In the genomic region with DNA sequence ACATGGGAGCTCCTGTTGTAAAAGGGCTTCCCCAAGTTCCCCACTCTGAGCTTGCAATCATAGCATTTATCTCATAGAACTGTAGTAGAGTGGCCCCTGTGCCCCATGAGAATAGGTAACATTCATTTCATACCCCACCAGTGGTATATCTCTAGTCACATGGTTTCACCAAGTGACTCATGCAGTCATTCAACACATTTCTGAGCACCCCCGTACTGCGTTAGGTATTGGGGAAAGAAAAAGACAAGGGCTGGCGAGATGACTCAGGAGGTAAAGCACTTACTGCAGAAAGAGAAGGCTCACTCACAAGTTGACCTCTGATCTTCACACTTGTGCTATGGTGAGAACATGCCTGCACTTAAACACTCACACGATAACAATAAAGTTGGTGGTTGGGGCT, we compare ENCODE assay signal across 28 mouse cellular contexts. TPM values are rescaled to one million over a fixed set of nuclear protein-coding genes. Genes with fewer than 3 reads are reported as not detected.
DNase-seq lines count a peak whose midpoint lies in the region; ATAC-seq and TF ChIP-seq lines count a peak whose summit lies in the region.
"Had no signal": no experiment of that assay in that cellular context is flagged by ENCODE, and none has a peak within 500 bp of the region (broad histone marks: within the 10 kb centered on the region; RNA-seq: fewer than 3 reads in every experiment).

No protein-coding gene starts in this region.

- H3K36me3 ChIP-seq in CH12.LX (replicated peaks in 1 of 2; ENCODE audit: control insufficient read depth in 1 of 2, insufficient read depth in 1 of 2, low read length in 1 of 2): no peaks in the 10 kb centered on the region
- no peaks in the 10 kb centered on the region for H3K36me3 ChIP-seq in stomach, postnatal 0 days (ENCODE audit: control insufficient read depth, insufficient read depth, low read length)
- no peaks in the 10 kb centered on the region for H3K36me3 ChIP-seq in hindbrain, embryonic 12.5 days
- no peaks in the 10 kb centered on the region for H3K36me3 ChIP-seq in hindbrain, embryonic 11.5 days (ENCODE audit: control insufficient read depth, insufficient read depth, low read length)
- H3K36me3 ChIP-seq: forebrain, embryonic 15.5 days; hindbrain, embryonic 10.5 days; limb, embryonic 13.5 days; lung, embryonic 15.5 days; midbrain, embryonic 13.5 days had no signal

- in situ Hi-C loops in CH12.LX (cut with MboI; ENCODE audit: low pct_ligation_motif_present, low pct_unique_long_range_greater_than_20kb, low sequenced_read_pairs): no loop called here

- TF ChIP-seq CTCF in CH12.LX (conservative IDR thresholded peaks at IDR 0.05 in 1 of 2, IDR thresholded peaks at IDR 0.05 in 1 of 2; ENCODE audit: low read depth in 2 of 2, low read length in 2 of 2): no peak
- no peak for TF ChIP-seq CTCF in embryonic fibroblast, embryonic 13.5 days (IDR thresholded peaks at IDR 0.05; ENCODE audit: borderline replicate concordance, insufficient read depth, low read length)
- no peak for TF ChIP-seq CTCF in stomach, postnatal 0 days (IDR thresholded peaks at IDR 0.05; ENCODE audit: low read depth)

- H3K4me3 ChIP-seq in CH12.LX (replicated peaks in 1 of 3; ENCODE audit: low read depth in 2 of 3, low read length in 2 of 3, poor library complexity in 1 of 3): no peak overlapping the region
- H3K4me3 ChIP-seq in embryonic fibroblast, embryonic 13.5 days (ENCODE audit: insufficient read depth, low read length): no peak overlapping the region
- H3K4me3 ChIP-seq in stomach, postnatal 0 days (ENCODE audit: low read depth, low read length): no peak overlapping the region
- H3K4me3 ChIP-seq in hindbrain, embryonic 12.5 days: no peak overlapping the region
- no peak overlapping the region for H3K4me3 ChIP-seq in hindbrain, embryonic 11.5 days (ENCODE audit: low read depth, low read length)
- H3K4me3 ChIP-seq: forebrain, embryonic 15.5 days; hindbrain, embryonic 10.5 days; layer of hippocampus, adult 2 months; limb, embryonic 13.5 days; lung, embryonic 15.5 days; midbrain, embryonic 13.5 days had no signal

- no peak overlapping the region for H3K9ac ChIP-seq in CH12.LX (ENCODE audit: insufficient read depth, low read depth)
- no peak overlapping the region for H3K9ac ChIP-seq in stomach, postnatal 0 days (ENCODE audit: low read length)
- no peak overlapping the region for H3K9ac ChIP-seq in hindbrain, embryonic 12.5 days
- no peak overlapping the region for H3K9ac ChIP-seq in hindbrain, embryonic 11.5 days (ENCODE audit: low read depth, low read length)
- H3K9ac ChIP-seq: forebrain, embryonic 15.5 days; limb, embryonic 13.5 days; lung, embryonic 15.5 days; midbrain, embryonic 13.5 days had no signal

- ATAC-seq in stomach, postnatal 0 days (ENCODE audit: low FRiP score, low TSS enrichment): peak; percentile 56; the same call in 1 of the 2 replicates
- no peak for ATAC-seq in hindbrain, embryonic 12.5 days (ENCODE audit: low FRiP score)
- ATAC-seq in hindbrain, embryonic 11.5 days (ENCODE audit: low FRiP score): no peak
- ATAC-seq: forebrain, embryonic 15.5 days; hindbrain, postnatal 0 days; midbrain, embryonic 13.5 days had no signal

- H3K27ac ChIP-seq in CH12.LX (ENCODE audit: insufficient read depth, low read depth): 0 out of 2 replicates have a peak overlapping the region, but pooled peaks have one; percentile 17
- H3K27ac ChIP-seq in embryonic fibroblast, embryonic 13.5 days (ENCODE audit: insufficient read depth, low read length): peak overlapping the region; percentile 80
- 0 out of 2 replicates have a peak overlapping the region, but pooled peaks have one; percentile 45 for H3K27ac ChIP-seq in stomach, postnatal 0 days (replicated peaks)
- H3K27ac ChIP-seq in hindbrain, embryonic 12.5 days: no peak overlapping the region
- H3K27ac ChIP-seq in hindbrain, embryonic 11.5 days (ENCODE audit: low read depth, low read length): no peak overlapping the region
- H3K27ac ChIP-seq: forebrain, embryonic 15.5 days; hindbrain, embryonic 10.5 days; hindbrain, postnatal 0 days; limb, embryonic 13.5 days; lung, embryonic 15.5 days; macrophage; midbrain, embryonic 13.5 days had no signal

- TF ChIP-seq POLR2A in CH12.LX (IDR thresholded peaks at IDR 0.05; ENCODE audit: low read depth, low read length): no peak
- no peak for TF ChIP-seq POLR2A in embryonic fibroblast, embryonic 13.5 days (IDR thresholded peaks at IDR 0.05; ENCODE audit: low read depth, low read length)

- H3K4me1 ChIP-seq in CH12.LX (ENCODE audit: control insufficient read depth in 1 of 2, insufficient read depth in 2 of 2): peaks cover 11 to 22% of the 10 kb centered on the region in 2 experiments; a peak in 3 of 4 replicates
- H3K4me1 ChIP-seq in embryonic fibroblast, embryonic 13.5 days (ENCODE audit: control insufficient read depth, insufficient read depth, low read length): peaks cover 16% of the 10 kb centered on the region
- no peaks in the 10 kb centered on the region; the same call in 1 of the 2 replicates for H3K4me1 ChIP-seq in stomach, postnatal 0 days (replicated peaks; ENCODE audit: control insufficient read depth, insufficient read depth)
- H3K4me1 ChIP-seq in hindbrain, embryonic 12.5 days: no peaks in the 10 kb centered on the region
- no peaks in the 10 kb centered on the region for H3K4me1 ChIP-seq in hindbrain, embryonic 11.5 days (replicated peaks; ENCODE audit: control insufficient read depth, insufficient read depth, low read length)
- H3K4me1 ChIP-seq: forebrain, embryonic 15.5 days had no signal

- intact Hi-C loops in heart, postnatal 14 days (cut with DNase I): no loop called here

- no peaks in the 10 kb centered on the region for H3K79me2 ChIP-seq in CH12.LX (replicated peaks; ENCODE audit: control insufficient read depth, extremely low read depth, insufficient read depth, poor library complexity, severe bottlenecking)

- no peaks in the 10 kb centered on the region for H3K27me3 ChIP-seq in CH12.LX (replicated peaks)
- no peaks in the 10 kb centered on the region for H3K27me3 ChIP-seq in stomach, postnatal 0 days (ENCODE audit: control insufficient read depth, insufficient read depth, low read length)
- no peaks in the 10 kb centered on the region for H3K27me3 ChIP-seq in hindbrain, embryonic 12.5 days
- H3K27me3 ChIP-seq in hindbrain, embryonic 11.5 days (ENCODE audit: control insufficient read depth, insufficient read depth, low read length): no peaks in the 10 kb centered on the region
- H3K27me3 ChIP-seq: forebrain, embryonic 15.5 days; limb, embryonic 13.5 days; lung, embryonic 15.5 days; midbrain, embryonic 13.5 days had no signal

- no peak overlapping the region for H3K4me2 ChIP-seq in CH12.LX (ENCODE audit: insufficient read depth, low read depth, poor library complexity, severe bottlenecking)
- no peak overlapping the region for H3K4me2 ChIP-seq in stomach, postnatal 0 days (replicated peaks; ENCODE audit: low read depth)
- H3K4me2 ChIP-seq in hindbrain, embryonic 12.5 days (replicated peaks): no peak overlapping the region
- no peak overlapping the region for H3K4me2 ChIP-seq in hindbrain, embryonic 11.5 days (replicated peaks; ENCODE audit: low read depth, low read length)
- H3K4me2 ChIP-seq: forebrain, embryonic 15.5 days; heart, embryonic 11.5 days; limb, embryonic 13.5 days; liver, embryonic 11.5 days; lung, embryonic 15.5 days; midbrain, embryonic 13.5 days had no signal

- DNase-seq in heart, adult 11 months: peak; percentile 89
- DNase-seq in heart, postnatal 14 days: no peak
- peak; percentile 89 for DNase-seq in CH12.LX (ENCODE audit: extremely low read depth)
- DNase-seq in stomach, postnatal 0 days (ENCODE audit: low spot score): no peak
- DNase-seq in lung, postnatal 36 days: no peak
- DNase-seq in hindbrain, embryonic 11.5 days (ENCODE audit: low spot score): no peak
- DNase-seq: adrenal gland, postnatal 36 days; cerebellum, adult 8-10 months; cerebellum, postnatal 36 days; gastrocnemius, postnatal 25 days; heart, adult 18-20 months; kidney, adult 2 months; kidney, postnatal 36 days; right cerebral cortex, postnatal 25 days; thymus, adult 2 months; thymus, postnatal 36 days had no signal

- TF ChIP-seq RAD21 in CH12.LX (IDR thresholded peaks at IDR 0.05; ENCODE audit: low read depth, low read length): no peak

- H3K9me3 ChIP-seq in CH12.LX (replicated peaks; ENCODE audit: low read length): peaks cover 6% of the 10 kb centered on the region
- no peaks in the 10 kb centered on the region for H3K9me3 ChIP-seq in stomach, postnatal 0 days (ENCODE audit: control insufficient read depth, low read length)
- H3K9me3 ChIP-seq in hindbrain, embryonic 12.5 days (replicated peaks): no peaks in the 10 kb centered on the region
- H3K9me3 ChIP-seq in hindbrain, embryonic 11.5 days (ENCODE audit: control insufficient read depth, low read length): no peaks in the 10 kb centered on the region
- H3K9me3 ChIP-seq: forebrain, embryonic 15.5 days; lung, embryonic 15.5 days had no signal

- dilution Hi-C loops in CH12.LX (cut with MboI; ENCODE audit: extremely low pct_ligation_motif_present, extremely low pct_unique_long_range_greater_than_20kb, low sequenced_read_pairs): no loop called here

- WGBS in stomach, postnatal 0 days: 75% methylated on average over 4 of the region's 4 CpGs
- 93% methylated on average over 4 of the region's 4 CpGs for WGBS in hindbrain, embryonic 12.5 days
- WGBS in hindbrain, embryonic 11.5 days: 93% methylated on average over 4 of the region's 4 CpGs

- TF ChIP-seq EP300 in CH12.LX (IDR thresholded peaks at IDR 0.05; ENCODE audit: low read length): peak; percentile 82
- TF ChIP-seq EP300 in stomach, postnatal 0 days (optimal IDR thresholded peaks at IDR 0.05): no peak

TF ChIP-seq in CH12.LX, 34 proteins besides CTCF, POLR2A, EP300 and RAD21 (continues in another document):
- peak; percentile 46 for TF ChIP-seq USF2 (conservative IDR thresholded peaks at IDR 0.05; ENCODE audit: low read depth, low read length)
- TF ChIP-seq SIN3A (IDR thresholded peaks at IDR 0.05; ENCODE audit: low read length): no peak
- TF ChIP-seq NRF1 (IDR thresholded peaks at IDR 0.05; ENCODE audit: low read depth, low read length): no peak
- TF ChIP-seq HCFC1 (IDR thresholded peaks at IDR 0.05; ENCODE audit: low read depth, low read length): no peak
- no peak for TF ChIP-seq ZC3H11A (IDR thresholded peaks at IDR 0.05; ENCODE audit: low read depth, low read length)
- peak; percentile 16; the same call in 1 of the 2 replicates for TF ChIP-seq USF1 (IDR thresholded peaks at IDR 0.05; ENCODE audit: low read depth, low read length)
- TF ChIP-seq MYC (IDR thresholded peaks at IDR 0.05; ENCODE audit: low read depth, low read length): peak; percentile 30; the same call in 1 of the 2 replicates

RNA-seq across cellular contexts. Expression of a gene that starts 8.6 kb away (rescaled TPM):
- 10 to 100 TPM; 71.5 to 80.6 TPM for total RNA-seq in heart, postnatal 14 days (2021)
- 9.0 and 10.0 TPM in 2 replicates for total RNA-seq in CH12.LX (2012; rRNA removed)
- total RNA-seq in CH12.LX (2014; rRNA removed): 11.7 and 11.8 TPM in 2 replicates
- 10.2 and 15.6 TPM in 2 replicates for polyA plus RNA-seq in CH12.LX (2012; ENCODE audit: insufficient read length, low read depth)
- polyA plus RNA-seq in embryonic fibroblast, embryonic 13.5 days (2011; ENCODE audit: insufficient read length, low read depth, missing spikeins): 49.8 and 62.1 TPM in 2 replicates
- polyA plus RNA-seq in stomach, postnatal 0 days (2015; fragmentation: Nextera tagmentation; extraction: Ambion mirVana): 15.2 and 16.1 TPM in 2 replicates
- polyA plus RNA-seq in hindbrain, embryonic 12.5 days (2016; fragmentation: Nextera tagmentation; extraction: Ambion mirVana): 34.3 and 35.8 TPM in 2 replicates
- 28.5 and 40.3 TPM in 2 replicates for polyA plus RNA-seq in hindbrain, embryonic 11.5 days (2014; fragmentation: Nextera tagmentation; extraction: Ambion mirVana)

Comparison
In these comparisons a context has a peak if more than half of its experiments do, and no peak if none do; other contexts are left out.
1. DNase-seq: peak in heart, adult 11 months (single experiment) and CH12.LX (single experiment); none in heart, postnatal 14 days (0 of 2), stomach, postnatal 0 days (single experiment), lung, postnatal 36 days (single experiment) and hindbrain, embryonic 11.5 days (single experiment).
2. H3K27ac ChIP-seq: peak in CH12.LX (single experiment), embryonic fibroblast, embryonic 13.5 days (single experiment) and stomach, postnatal 0 days (single experiment); none in hindbrain, embryonic 12.5 days (single experiment) and hindbrain, embryonic 11.5 days (single experiment).